Mouse (Mus musculus) cerebellum, postnatal 10 days (tissue): Measurements from ENCODE around the gene Stfa1.
"Not testable (repeated sequence)": the region's sequence is repeated elsewhere in the genome, so short reads cannot be mapped to it uniquely, and the experiment has no call there.

ENCODE experiments used
- DNase-seq, 2 experiments: peaks; one replicate each; pipeline ENCODE4 v3.0.0; 2021; ENCODE audit warnings: mixed read lengths in 2 of 2

Stfa1 gene

GRCm38 (mm10) chr16:36276796-36277195, at the start of gene Stfa1:
Stfa1 (plus strand) TSS chr16:36276951.
- DNase-seq = not testable (repeated sequence)

GRCm38 (mm10) chr16:36260585-36260984, 16.2 kb upstream of the Stfa1 start:
- DNase-seq = not testable (repeated sequence)

GRCm38 (mm10) chr16:36289140-36289539, 12.4 kb downstream of the Stfa1 start:
- no peak for DNase-seq

GRCm38 (mm10) chr16:36307631-36308030, 30.9 kb downstream of the Stfa1 start:
- DNase-seq = no peak

- DNase-seq = not testable (repeated sequence)
Measured at GRCm38 (mm10) chr16:36316111-36316510, 39.4 kb downstream of the Stfa1 start.

GRCm38 (mm10) chr16:36319286-36319685, 42.5 kb downstream of the Stfa1 start:
- DNase-seq = no peak

GRCm38 (mm10) chr16:36334232-36334631, 57.5 kb downstream of the Stfa1 start, which contains the start of gene BC117090:
BC117090 (minus strand) TSS chr16:36334332.
- DNase-seq = no peak
